Mouse (Mus musculus) intestine, embryonic 14.5 days (tissue): ENCODE measurements around the gene Kpna6. TPM values are rescaled to one million over a fixed set of nuclear protein-coding genes. Genes with fewer than 3 reads are reported as not detected.

Experiments
- ATAC-seq: fragments of 200-750 bp; cut with Nextera tagmentation; replicated peaks from 2 replicates; pipeline ENCODE4 v1.8.0; 2017; ENCODE audit warnings: low read depth, moderate number of reproducible peaks, moderate TSS enrichment, moderate library complexity; ENCODE audit not compliant: low FRiP score, low TSS enrichment
- DNase-seq: peaks from one replicate; pipeline ENCODE4 v3.0.0-alpha.2; 2018; ENCODE audit warnings: low spot score
- H3K27ac ChIP-seq: fragments of 300-500 bp; sonication (generic); 2 replicates; pipeline ENCODE4 v1.5.1; 2014; ENCODE audit warnings: low read depth, mild to moderate bottlenecking, control low read depth
- H3K27me3 ChIP-seq: fragments of 300-500 bp; sonication (generic); replicated peaks from 2 replicates; pipeline ENCODE4 v1.6.1; 2014; ENCODE audit warnings: low read length, control low read depth; ENCODE audit not compliant: control insufficient read depth, insufficient read depth
- H3K36me3 ChIP-seq: fragments of 300-500 bp; sonication (generic); 2 replicates; pipeline ENCODE4 v1.6.1; 2014; ENCODE audit warnings: low read length, control low read depth; ENCODE audit not compliant: control insufficient read depth, insufficient read depth
- H3K4me1 ChIP-seq: fragments of 300-500 bp; sonication (generic); replicated peaks from 2 replicates; pipeline ENCODE4 v1.6.1; 2014; ENCODE audit warnings: low read length, control low read depth, mixed read lengths; ENCODE audit not compliant: control insufficient read depth, insufficient read depth
- H3K4me2 ChIP-seq: fragments of 300-500 bp; sonication (generic); 2 replicates; pipeline ENCODE4 v1.6.1; 2014; ENCODE audit warnings: low read length
- H3K4me3 ChIP-seq: fragments of 300-500 bp; sonication (generic); 2 replicates; pipeline ENCODE4 v1.5.1; 2014; ENCODE audit warnings: low read depth, low read length, control low read depth, mixed read lengths
- H3K9ac ChIP-seq: fragments of 300-500 bp; sonication (generic); 2 replicates; pipeline ENCODE4 v1.6.1; 2014; ENCODE audit warnings: mild to moderate bottlenecking, low read length
- H3K9me3 ChIP-seq: fragments of 300-500 bp; sonication (generic); 2 replicates; pipeline ENCODE4 v1.6.1; 2016; ENCODE audit warnings: low read length, control low read depth; ENCODE audit not compliant: control insufficient read depth
- WGBS: fragments of 180-500 bp; shearing (Covaris S2); extraction: QIAGEN DNeasy Blood & Tissue Kit; methylation state at CpG from one replicate; pipeline ENCODE4 v1.1.7; 2014; 5-methylcytosine and 5-hydroxymethylcytosine counted together
- polyA plus RNA-seq: library from polyadenylated mRNA; unstranded; fragments of >200 nt; fragmentation: Nextera tagmentation; extraction: Ambion mirVana; gene quantifications from 2 replicates; pipeline ENCODE4 v1.2.1, GENCODE M21; 2014

Gene Kpna6
- polyA plus RNA-seq, 1 experiment from 2014 or later, result 13.3 TPM

- WGBS, result 86% methylated on average over 7 of the region's 7 CpGs
- no peaks in the 10 kb centered on the region for H3K27me3 ChIP-seq
- no peak for ATAC-seq
- peaks cover 22% of the 10 kb centered on the region for H3K36me3 ChIP-seq
- H3K9ac ChIP-seq, result peak overlapping the region; percentile 57
- H3K4me1 ChIP-seq, result peaks cover 12% of the 10 kb centered on the region
- H3K27ac ChIP-seq, result peak overlapping the region; percentile 84
- peak overlapping the region; percentile 57 for H3K4me2 ChIP-seq
- no peak for DNase-seq
- no peaks in the 10 kb centered on the region for H3K9me3 ChIP-seq
- H3K4me3 ChIP-seq, result peak overlapping the region; percentile 60
Measured at GRCm38 (mm10) chr4:129697191-129697590, 24.6 kb upstream of the Kpna6 start.

- under 1% methylated on average over 56 of the region's 57 CpGs for WGBS
Measured at GRCm38 (mm10) chr4:129696158-129696985, 23.8 kb upstream of the Kpna6 start, which contains the start of gene Tmem39b. Tmem39b (minus strand) TSS chr4:129696838.

GRCm38 (mm10) chr4:129695815-129696157 is 23.2 kb upstream of the Kpna6 start:
- DNase-seq (no peak), ATAC-seq (no peak)
- Histone ChIP-seq H3K36me3 (peaks cover 33% of the 10 kb centered on the region), H3K9ac (peak overlapping the region; percentile 57), H3K27ac (no peak overlapping the region), H3K4me2 (peak overlapping the region; percentile 46), H3K4me1 (peaks cover 6% of the 10 kb centered on the region), H3K9me3 (no peaks in the 10 kb centered on the region), H3K4me3 (peak overlapping the region; percentile 60), H3K27me3 (no peaks in the 10 kb centered on the region)
- 21% methylated on average over 6 of the region's 6 CpGs for WGBS

More at GRCm38 (mm10) chr4:129696158-129696985, 23.8 kb upstream of the Kpna6 start, which contains the start of gene Tmem39b:
- Histone ChIP-seq H3K9me3 (no peaks in the 10 kb centered on the region), H3K27me3 (no peaks in the 10 kb centered on the region), H3K36me3 (peaks cover 27% of the 10 kb centered on the region), H3K9ac (peak within 1 kb of the TSS; percentile 57), H3K4me1 (peaks cover 6% of the 10 kb centered on the region), H3K4me2 (peak within 1 kb of the TSS; percentile 57), H3K4me3 (peak within 1 kb of the TSS; percentile 60), H3K27ac (peak within 1 kb of the TSS; percentile 84)
- ATAC-seq, result peak; percentile 83
- peak; percentile 93 for DNase-seq

GRCm38 (mm10) chr4:129684531-129684930 is 12.0 kb upstream of the Kpna6 start:
- Histone ChIP-seq H3K27me3 (no peaks in the 10 kb centered on the region), H3K4me3 (no peak overlapping the region), H3K27ac (no peak overlapping the region), H3K4me2 (no peak overlapping the region), H3K9ac (no peak overlapping the region), H3K36me3 (peaks cover 95% of the 10 kb centered on the region), H3K4me1 (no peaks in the 10 kb centered on the region), H3K9me3 (no peaks in the 10 kb centered on the region)
- DNase-seq, result no peak
- ATAC-seq, result no peak
- 92% methylated on average over 6 of the region's 6 CpGs for WGBS

GRCm38 (mm10) chr4:129683901-129684493 is 11.4 kb upstream of the Kpna6 start:
- no peak for ATAC-seq
- Histone ChIP-seq H3K27ac (no peak overlapping the region), H3K4me2 (no peak overlapping the region), H3K9me3 (no peaks in the 10 kb centered on the region), H3K27me3 (no peaks in the 10 kb centered on the region), H3K9ac (no peak overlapping the region), H3K4me1 (no peaks in the 10 kb centered on the region), H3K36me3 (peaks cover 94% of the 10 kb centered on the region), H3K4me3 (no peak overlapping the region)
- no peak for DNase-seq
- 89% methylated on average over 11 of the region's 11 CpGs for WGBS

GRCm38 (mm10) chr4:129681837-129682236 is 9.3 kb upstream of the Kpna6 start:
- no peaks in the 10 kb centered on the region for H3K27me3 ChIP-seq
- WGBS, result 93% methylated on average over 11 of the region's 11 CpGs
- H3K36me3 ChIP-seq, result peaks cover 94% of the 10 kb centered on the region
- H3K4me3 ChIP-seq, result no peak overlapping the region
- H3K9me3 ChIP-seq, result no peaks in the 10 kb centered on the region
- ATAC-seq, result no peak
- DNase-seq, result no peak
- H3K4me2 ChIP-seq, result no peak overlapping the region
- H3K9ac ChIP-seq, result no peak overlapping the region
- H3K4me1 ChIP-seq, result no peaks in the 10 kb centered on the region
- H3K27ac ChIP-seq, result no peak overlapping the region

GRCm38 (mm10) chr4:129672878-129673449 is 397 bp upstream of the Kpna6 start:
- H3K4me1 ChIP-seq, result peaks cover 17% of the 10 kb centered on the region

GRCm38 (mm10) chr4:129671491-129672082 is 980 bp downstream of the Kpna6 start:
- peak overlapping the region; percentile 77 for H3K9ac ChIP-seq
- H3K9me3 ChIP-seq, result no peaks in the 10 kb centered on the region
- peak overlapping the region; percentile 77 for H3K4me3 ChIP-seq
- no peaks in the 10 kb centered on the region for H3K27me3 ChIP-seq
- ATAC-seq (0 out of 2 replicates have a peak, but pooled peaks have one; percentile 42), DNase-seq (peak; percentile 63)
- H3K36me3 ChIP-seq, result peaks cover 18% of the 10 kb centered on the region
- peaks cover 17% of the 10 kb centered on the region for H3K4me1 ChIP-seq
- peak overlapping the region; percentile 97 for H3K4me2 ChIP-seq
- H3K27ac ChIP-seq, result peak overlapping the region; percentile 94
- 7% methylated on average over 12 of the region's 12 CpGs for WGBS

More at GRCm38 (mm10) chr4:129672878-129673449, 397 bp upstream of the Kpna6 start:
- WGBS, result 4% methylated on average over 10 of the region's 10 CpGs
- peaks cover 24% of the 10 kb centered on the region for H3K36me3 ChIP-seq
- no peak for ATAC-seq
- H3K9ac ChIP-seq, result peak overlapping the region; percentile 77
- peak overlapping the region; percentile 77 for H3K4me3 ChIP-seq
- DNase-seq, result no peak
- H3K27me3 ChIP-seq, result no peaks in the 10 kb centered on the region
- H3K27ac ChIP-seq, result peak overlapping the region; percentile 94
- peak overlapping the region; percentile 97 for H3K4me2 ChIP-seq
- H3K9me3 ChIP-seq, result no peaks in the 10 kb centered on the region
